Mouse (Mus musculus): ENCODE measurements at regions not wholly inside any gene's neighbourhood (a gene's known extent, or its start where the extent isn't known, plus 50 kb on each side); places are given as distances from the start of the nearest gene placed in this dataset.

DNA sequence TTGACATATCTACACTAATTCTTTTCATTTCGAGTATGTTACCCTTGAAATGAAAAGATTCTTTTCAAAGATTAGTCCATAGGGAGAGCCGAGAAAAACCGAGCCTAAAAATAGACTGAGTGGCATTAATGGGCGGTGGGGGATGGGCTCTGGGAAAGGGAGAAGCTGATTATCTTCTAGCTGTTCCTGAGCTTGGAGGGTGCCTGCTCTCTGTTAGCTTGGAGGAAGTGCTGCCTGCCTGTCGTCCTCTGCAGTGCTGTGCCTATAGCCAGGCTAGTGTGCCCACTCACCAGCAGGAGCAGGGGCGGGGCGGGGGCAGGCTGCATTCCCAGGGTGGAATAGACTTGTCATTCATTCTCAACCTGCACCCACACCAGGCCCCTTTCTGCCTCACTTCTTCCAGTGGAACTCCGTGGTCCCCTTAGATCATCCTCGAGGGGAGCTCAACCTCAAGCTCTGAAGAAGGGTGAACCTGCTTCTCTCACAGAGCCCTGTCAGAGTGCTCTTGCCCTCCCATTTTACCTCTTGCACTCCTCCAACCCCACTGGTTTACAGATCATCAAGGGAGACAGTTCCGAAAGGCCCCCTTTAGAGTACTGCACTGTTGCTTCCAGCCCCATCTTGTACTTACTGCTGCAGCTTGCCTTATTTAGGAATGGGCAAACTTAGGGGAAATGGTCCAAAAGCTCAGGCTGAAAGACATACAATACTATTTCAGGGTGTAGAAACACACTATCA lies 76.6 kb upstream of the Lmo2 start:
- Histone ChIP-seq H3K9me3 (replicated peaks; ENCODE audit: control insufficient read depth, low read length) (no peaks in the 10 kb centered on the region), H3K4me1 (ENCODE audit: control insufficient read depth, insufficient read depth) (0 out of 2 replicates have a peak, but pooled peaks cover 3% of the 10 kb centered on the region), H3K4me3 (ENCODE audit: low read depth, low read length) (no peak overlapping the region), H3K4me2 (ENCODE audit: low read depth, low read length) (no peak overlapping the region; the same call in 1 of the 2 replicates), H3K27ac (ENCODE audit: low read depth) (no peak overlapping the region), H3K9ac (replicated peaks; ENCODE audit: low read depth, low read length) (no peak overlapping the region), H3K27me3 (ENCODE audit: control insufficient read depth, insufficient read depth, low read length) (0 out of 2 replicates have a peak, but pooled peaks cover 6% of the 10 kb centered on the region), H3K36me3 (replicated peaks; ENCODE audit: control insufficient read depth, insufficient read depth, low read length) (no peaks in the 10 kb centered on the region)
- ATAC-seq (ENCODE audit: insufficient read depth, low read depth): peak; percentile 51; the same call in 1 of the 2 replicates
- WGBS: 16% methylated on average over 10 of the region's 10 CpGs
- TF ChIP-seq CTCF (IDR thresholded peaks at IDR 0.05; ENCODE audit: low read depth) (no peak), EP300 (IDR thresholded peaks at IDR 0.05; ENCODE audit: low read depth) (no peak)
- peak; percentile 16 for DNase-seq (ENCODE audit: low spot score)

- no peak overlapping the region for H3K9ac ChIP-seq (replicated peaks; ENCODE audit: low read depth, low read length)
- TF ChIP-seq EP300 (IDR thresholded peaks at IDR 0.05; ENCODE audit: low read depth) (no peak), CTCF (IDR thresholded peaks at IDR 0.05; ENCODE audit: low read depth) (no peak)
- ATAC-seq (ENCODE audit: insufficient read depth, low read depth) (no peak), DNase-seq (ENCODE audit: low spot score) (no peak)
- H3K9me3 ChIP-seq (replicated peaks; ENCODE audit: control insufficient read depth, low read length): no peaks in the 10 kb centered on the region
- H3K27me3 ChIP-seq (ENCODE audit: control insufficient read depth, insufficient read depth, low read length): peaks cover 15% of the 10 kb centered on the region
- WGBS: 68% methylated on average over 10 of the region's 10 CpGs
- H3K4me2 ChIP-seq (ENCODE audit: low read depth, low read length): no peak overlapping the region
- H3K4me1 ChIP-seq (ENCODE audit: control insufficient read depth, insufficient read depth): 0 out of 2 replicates have a peak, but pooled peaks cover 3% of the 10 kb centered on the region
- H3K36me3 ChIP-seq (replicated peaks; ENCODE audit: control insufficient read depth, insufficient read depth, low read length): no peaks in the 10 kb centered on the region
- H3K27ac ChIP-seq (ENCODE audit: low read depth): no peak overlapping the region
- no peak overlapping the region for H3K4me3 ChIP-seq (ENCODE audit: low read depth, low read length)
These were observed 72.9 kb upstream of the Lmo2 start for GRCm38 (mm10) chr2:103884926-103885325.

DNA sequence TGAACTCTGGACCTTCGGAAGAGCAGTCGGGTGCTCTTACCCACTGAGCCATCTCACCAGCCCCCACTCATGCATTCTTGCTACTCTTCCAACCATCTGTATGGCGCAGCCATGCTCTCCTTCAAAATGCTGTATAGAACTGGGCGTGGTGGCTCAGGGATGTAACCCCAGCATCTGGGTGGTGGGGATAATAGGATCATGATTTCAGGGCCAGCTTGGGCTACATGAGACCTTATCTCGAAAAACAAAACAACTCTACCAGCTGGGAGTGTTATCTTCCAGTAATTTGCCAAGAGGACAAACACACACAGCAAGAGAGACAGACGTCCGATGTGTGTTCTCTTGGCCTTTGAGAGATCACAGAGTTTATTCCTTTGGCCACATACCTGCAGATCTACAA lies 69.8 kb upstream of the Lmo2 start:
- no peak overlapping the region for H3K4me2 ChIP-seq (ENCODE audit: low read depth, low read length)
- H3K36me3 ChIP-seq (replicated peaks; ENCODE audit: control insufficient read depth, insufficient read depth, low read length): no peaks in the 10 kb centered on the region
- H3K27me3 ChIP-seq (ENCODE audit: control insufficient read depth, insufficient read depth, low read length): peaks cover 17% of the 10 kb centered on the region
- ATAC-seq (ENCODE audit: insufficient read depth, low read depth) (no peak), DNase-seq (ENCODE audit: low spot score) (no peak)
- no peak overlapping the region for H3K9ac ChIP-seq (replicated peaks; ENCODE audit: low read depth, low read length)
- no peak overlapping the region for H3K4me3 ChIP-seq (ENCODE audit: low read depth, low read length)
- TF ChIP-seq EP300 (IDR thresholded peaks at IDR 0.05; ENCODE audit: low read depth) (no peak), CTCF (IDR thresholded peaks at IDR 0.05; ENCODE audit: low read depth) (no peak)
- 88% methylated on average over 7 of the region's 7 CpGs for WGBS
- no peaks in the 10 kb centered on the region for H3K4me1 ChIP-seq (ENCODE audit: control insufficient read depth, insufficient read depth)
- no peak overlapping the region for H3K27ac ChIP-seq (ENCODE audit: low read depth)
- no peaks in the 10 kb centered on the region for H3K9me3 ChIP-seq (replicated peaks; ENCODE audit: control insufficient read depth, low read length)

GRCm38 (mm10) chr2:103891240-103891767 lies 66.5 kb upstream of the Lmo2 start:
- H3K36me3 ChIP-seq (replicated peaks; ENCODE audit: control insufficient read depth, insufficient read depth, low read length): no peaks in the 10 kb centered on the region
- DNase-seq (ENCODE audit: low spot score): no peak
- no peak overlapping the region for H3K27ac ChIP-seq (ENCODE audit: low read depth)
- H3K9ac ChIP-seq (replicated peaks; ENCODE audit: low read depth, low read length): no peak overlapping the region
- no peak overlapping the region for H3K4me3 ChIP-seq (ENCODE audit: low read depth, low read length)
- no peak overlapping the region for H3K4me2 ChIP-seq (ENCODE audit: low read depth, low read length)
- H3K27me3 ChIP-seq (ENCODE audit: control insufficient read depth, insufficient read depth, low read length): peaks cover 25% of the 10 kb centered on the region
- H3K4me1 ChIP-seq (ENCODE audit: control insufficient read depth, insufficient read depth): peaks cover 3% of the 10 kb centered on the region; the same call in 1 of the 2 replicates
- 36% methylated on average over 9 of the region's 9 CpGs for whole genome bisulfite sequencing
- TF ChIP-seq EP300 (IDR thresholded peaks at IDR 0.05; ENCODE audit: low read depth): no peak
- TF ChIP-seq CTCF (IDR thresholded peaks at IDR 0.05; ENCODE audit: low read depth): no peak
- no peak for ATAC-seq (ENCODE audit: insufficient read depth, low read depth)
- H3K9me3 ChIP-seq (replicated peaks; ENCODE audit: control insufficient read depth, low read length): no peaks in the 10 kb centered on the region

DNA sequence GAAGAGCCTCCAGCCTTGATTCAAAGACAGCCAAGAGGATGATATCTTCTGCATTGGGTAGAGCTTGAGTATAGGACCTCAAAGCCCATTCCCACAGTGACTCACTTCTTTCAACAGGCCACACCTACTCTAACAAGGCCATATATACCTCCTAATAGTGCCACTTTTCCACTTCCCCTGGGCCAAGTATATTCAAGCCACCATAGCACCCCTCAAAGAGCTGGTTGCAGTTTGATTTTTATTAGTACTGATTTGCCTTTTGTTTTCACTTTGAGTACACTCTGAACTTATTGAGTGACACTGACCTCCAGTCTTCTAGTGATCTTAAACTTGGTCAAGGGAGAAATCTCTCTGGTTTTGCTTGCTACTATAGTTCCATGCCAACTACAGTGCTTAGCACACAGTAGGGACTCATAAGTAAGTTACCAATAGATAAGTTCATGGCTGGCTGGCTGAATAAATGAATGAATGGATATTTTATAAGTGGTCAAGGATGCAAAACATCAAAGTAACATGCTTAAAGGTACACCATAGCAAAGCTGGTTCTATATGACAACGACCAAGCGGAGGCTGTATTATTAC lies 64.5 kb upstream of the Lmo2 start:
- H3K4me1 ChIP-seq (ENCODE audit: control insufficient read depth, insufficient read depth): peaks cover 12% of the 10 kb centered on the region
- no peak overlapping the region for H3K9ac ChIP-seq (replicated peaks; ENCODE audit: low read depth, low read length)
- H3K4me2 ChIP-seq (ENCODE audit: low read depth, low read length): no peak overlapping the region
- H3K27ac ChIP-seq (ENCODE audit: low read depth): no peak overlapping the region
- ATAC-seq (ENCODE audit: insufficient read depth, low read depth) (no peak), DNase-seq (ENCODE audit: low spot score) (no peak)
- WGBS: 89% methylated on average over 2 of the region's 2 CpGs
- no peak for TF ChIP-seq EP300 (IDR thresholded peaks at IDR 0.05; ENCODE audit: low read depth)
- no peak for TF ChIP-seq CTCF (IDR thresholded peaks at IDR 0.05; ENCODE audit: low read depth)
- no peak overlapping the region for H3K4me3 ChIP-seq (ENCODE audit: low read depth, low read length)
- H3K9me3 ChIP-seq (replicated peaks; ENCODE audit: control insufficient read depth, low read length): no peaks in the 10 kb centered on the region
- peaks cover 25% of the 10 kb centered on the region for H3K27me3 ChIP-seq (ENCODE audit: control insufficient read depth, insufficient read depth, low read length)
- no peaks in the 10 kb centered on the region for H3K36me3 ChIP-seq (replicated peaks; ENCODE audit: control insufficient read depth, insufficient read depth, low read length)
